Mouse (Mus musculus) kidney, postnatal 0 days (tissue): Measurements from ENCODE around the gene Gla. TPM values are rescaled to one million over a fixed set of nuclear protein-coding genes. Genes with fewer than 3 reads are reported as not detected.

Experiments used
- ATAC-seq: fragments of 200-750 bp; cut with Nextera tagmentation; replicated peaks from 2 replicates; pipeline ENCODE4 v1.8.0; 2017; ENCODE audit warnings: low read depth, moderate number of reproducible peaks, moderate TSS enrichment, moderate library complexity; ENCODE audit not compliant: low FRiP score
- DNase-seq: peaks from one replicate; pipeline ENCODE4 v3.0.0-alpha.2; 2016; ENCODE audit warnings: low spot score
- H3K27ac ChIP-seq: fragments of 300-500 bp; sonication (generic); 2 replicates; pipeline ENCODE4 v1.5.1; 2014; ENCODE audit warnings: mild to moderate bottlenecking
- H3K27me3 ChIP-seq: fragments of 300-500 bp; sonication (generic); 2 replicates; pipeline ENCODE4 v1.6.1; 2014; ENCODE audit warnings: low read length, mixed read lengths; ENCODE audit not compliant: insufficient read depth
- H3K36me3 ChIP-seq: fragments of 300-500 bp; sonication (generic); 2 replicates; pipeline ENCODE4 v1.6.1; 2014; ENCODE audit warnings: low read length, mixed read lengths; ENCODE audit not compliant: insufficient read depth
- H3K4me1 ChIP-seq: fragments of 300-500 bp; sonication (generic); replicated peaks from 2 replicates; pipeline ENCODE4 v1.6.1; 2014; ENCODE audit warnings: antibody characterized with exemption, low read length, mixed read lengths; ENCODE audit not compliant: insufficient read depth
- H3K4me2 ChIP-seq: fragments of 300-500 bp; sonication (generic); 2 replicates; pipeline ENCODE4 v1.6.1; 2014; ENCODE audit warnings: mild to moderate bottlenecking, low read length, moderate library complexity, mixed read lengths
- H3K4me3 ChIP-seq: fragments of 300-500 bp; sonication (generic); replicated peaks from 2 replicates; pipeline ENCODE4 v1.5.1; 2014; ENCODE audit warnings: low read depth, low read length
- H3K9ac ChIP-seq: fragments of 300-500 bp; sonication (generic); 2 replicates; pipeline ENCODE4 v1.6.1; 2014; ENCODE audit warnings: low read depth, low read length
- H3K9me3 ChIP-seq: fragments of 300-500 bp; sonication (generic); replicated peaks from 2 replicates; pipeline ENCODE4 v1.6.1; 2016; ENCODE audit warnings: low read length, inconsistent platforms, mixed read lengths
- CTCF ChIP-seq: IDR thresholded peaks from 2 replicates; pipeline ENCODE4 v1.5.1; 2016; ENCODE audit warnings: antibody characterized with exemption, low read depth, mild to moderate bottlenecking, moderate library complexity
- WGBS: fragments of 180-500 bp; shearing (Covaris S2); extraction: QIAGEN DNeasy Blood & Tissue Kit; methylation state at CpG from one replicate; pipeline ENCODE4 v1.1.7; 2014; 5-methylcytosine and 5-hydroxymethylcytosine counted together
- polyA plus RNA-seq: library from polyadenylated mRNA; unstranded; fragments of >200 nt; fragmentation: Nextera tagmentation; extraction: Ambion mirVana; gene quantifications from 2 replicates; pipeline ENCODE4 v1.2.1, GENCODE M21; 2015

The Gla gene
- polyA plus RNA-seq, 1 experiment from 2014 or later, result 4.8 TPM

- Histone ChIP-seq H3K9ac (no peak overlapping the region), H3K4me3 (no peak overlapping the region), H3K27me3 (no peaks in the 10 kb centered on the region), H3K27ac (no peak overlapping the region), H3K9me3 (no peaks in the 10 kb centered on the region), H3K36me3 (no peaks in the 10 kb centered on the region), H3K4me2 (no peak overlapping the region), H3K4me1 (no peaks in the 10 kb centered on the region)
- no peak for TF ChIP-seq CTCF
- WGBS, result 53% methylated on average over 5 of the region's 5 CpGs
- DNase-seq (no peak), ATAC-seq (no peak)
These were observed 11.1 kb downstream of the Gla start for GRCm38 (mm10) chrX:134589836-134590235.

GRCm38 (mm10) chrX:134588997-134589396 is 11.9 kb downstream of the Gla start:
- 85% methylated on average over 3 of the region's 3 CpGs for WGBS
- Histone ChIP-seq H3K4me1 (no peaks in the 10 kb centered on the region), H3K36me3 (no peaks in the 10 kb centered on the region), H3K27ac (no peak overlapping the region), H3K27me3 (no peaks in the 10 kb centered on the region), H3K4me2 (no peak overlapping the region), H3K9ac (no peak overlapping the region), H3K4me3 (no peak overlapping the region), H3K9me3 (no peaks in the 10 kb centered on the region)
- DNase-seq (no peak), ATAC-seq (no peak)
- no peak for TF ChIP-seq CTCF

GRCm38 (mm10) chrX:134588261-134588660 is 12.7 kb downstream of the Gla start:
- TF ChIP-seq CTCF, result no peak
- Histone ChIP-seq H3K4me3 (no peak overlapping the region), H3K4me2 (no peak overlapping the region), H3K27ac (no peak overlapping the region), H3K27me3 (no peaks in the 10 kb centered on the region), H3K9me3 (no peaks in the 10 kb centered on the region), H3K36me3 (no peaks in the 10 kb centered on the region), H3K4me1 (no peaks in the 10 kb centered on the region), H3K9ac (no peak overlapping the region)
- WGBS, result 74% methylated on average over 4 of the region's 4 CpGs
- DNase-seq (no peak), ATAC-seq (no peak)

GRCm38 (mm10) chrX:134586447-134586846 is 14.5 kb downstream of the Gla start:
- no peaks in the 10 kb centered on the region for H3K9me3 ChIP-seq
- WGBS, result 42% methylated on average over 8 of the region's 8 CpGs
- peak overlapping the region; percentile 65 for H3K9ac ChIP-seq
- peak overlapping the region; percentile 81; the same call in 1 of the 2 replicates for H3K27ac ChIP-seq
- H3K27me3 ChIP-seq, result no peaks in the 10 kb centered on the region
- H3K36me3 ChIP-seq, result no peaks in the 10 kb centered on the region
- no peaks in the 10 kb centered on the region for H3K4me1 ChIP-seq
- peak overlapping the region; percentile 53 for H3K4me3 ChIP-seq
- no peak for DNase-seq
- ATAC-seq, result no peak
- no peak for TF ChIP-seq CTCF
- peak overlapping the region; percentile 55 for H3K4me2 ChIP-seq

GRCm38 (mm10) chrX:134585103-134586002 is 15.6 kb downstream of the Gla start, which contains the start of gene Rpl36a:
Gene Rpl36a (plus strand): TSS chrX:134585654.
- Histone ChIP-seq H3K9ac (peak within 1 kb of the TSS; percentile 65), H3K4me1 (no peaks in the 10 kb centered on the region), H3K4me3 (peak within 1 kb of the TSS; percentile 53), H3K4me2 (peak within 1 kb of the TSS; percentile 55), H3K27me3 (no peaks in the 10 kb centered on the region), H3K27ac (peak within 1 kb of the TSS; percentile 81), H3K9me3 (no peaks in the 10 kb centered on the region), H3K36me3 (no peaks in the 10 kb centered on the region)
- ATAC-seq (peak; percentile 97), DNase-seq (peak; percentile 93)
- WGBS, result 25% methylated on average over 45 of the region's 45 CpGs
- peak; percentile 74 for TF ChIP-seq CTCF

- Histone ChIP-seq H3K9me3 (no peaks in the 10 kb centered on the region), H3K4me1 (no peaks in the 10 kb centered on the region), H3K4me3 (no peak within 1 kb of the TSS), H3K27ac (no peak within 1 kb of the TSS), H3K9ac (no peak within 1 kb of the TSS), H3K27me3 (no peaks in the 10 kb centered on the region), H3K36me3 (no peaks in the 10 kb centered on the region), H3K4me2 (no peak within 1 kb of the TSS)
- DNase-seq, result no peak
- WGBS, result 76% methylated on average over 11 of the region's 11 CpGs
- ATAC-seq, result no peak
- no peak for TF ChIP-seq CTCF
These were observed 17.8 kb downstream of the Gla start, which contains the start of gene Btk for GRCm38 (mm10) chrX:134582888-134583669. Gene Btk (minus strand): TSS chrX:134583570.
